Mouse (Mus musculus): ENCODE measurements around the gene Fasl. TPM values are rescaled to one million over a fixed set of nuclear protein-coding genes. Genes with fewer than 3 reads are reported as not detected.

The Fasl gene
- not detected in 2 replicates for polyA plus RNA-seq (2014; fragmentation: Nextera tagmentation; extraction: Ambion mirVana)

DNA sequence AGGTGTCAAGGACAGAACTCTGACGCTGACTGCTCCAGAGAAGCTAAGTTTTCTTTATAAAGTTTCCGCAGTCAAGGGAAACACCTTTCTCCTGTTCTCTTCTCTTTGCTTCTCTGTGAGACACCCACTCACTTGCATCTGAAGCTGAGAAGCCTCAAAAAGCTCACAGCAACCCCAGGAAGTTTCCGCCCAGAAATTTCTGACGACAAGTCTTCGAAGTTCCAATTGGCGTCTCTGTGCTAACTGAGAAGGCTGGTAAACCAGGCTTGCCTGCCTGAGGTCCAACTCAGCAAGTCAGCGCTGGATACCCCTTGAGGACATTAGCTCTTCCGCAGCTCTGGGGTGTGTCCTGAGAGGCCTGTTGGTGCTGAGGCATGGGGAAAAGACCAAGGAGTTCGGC is at the start of gene Fasl:
Fasl (minus strand) TSS at position 157 of the 400 bp plus-strand sequence.
- Histone ChIP-seq H3K27ac (ENCODE audit: low read depth, low read length) (no peak within 1 kb of the TSS), H3K4me1 (ENCODE audit: control insufficient read depth, insufficient read depth, low read length) (no peaks in the 10 kb centered on the region), H3K4me3 (ENCODE audit: low read depth, low read length) (no peak within 1 kb of the TSS), H3K9ac (ENCODE audit: low read depth, low read length) (no peak within 1 kb of the TSS), H3K9me3 (replicated peaks; ENCODE audit: control insufficient read depth, low read length) (no peaks in the 10 kb centered on the region), H3K27me3 (ENCODE audit: control insufficient read depth, insufficient read depth, low read length) (no peaks in the 10 kb centered on the region), H3K4me2 (no peak within 1 kb of the TSS), H3K36me3 (ENCODE audit: control insufficient read depth, insufficient read depth, low read length) (no peaks in the 10 kb centered on the region)
- WGBS (ENCODE audit: insufficient replicate concordance) = 69% methylated on average over 9 of the region's 9 CpGs
- no peak for ATAC-seq (replicated peaks; ENCODE audit: insufficient number of reproducible peaks, low FRiP score, low TSS enrichment)

DNA sequence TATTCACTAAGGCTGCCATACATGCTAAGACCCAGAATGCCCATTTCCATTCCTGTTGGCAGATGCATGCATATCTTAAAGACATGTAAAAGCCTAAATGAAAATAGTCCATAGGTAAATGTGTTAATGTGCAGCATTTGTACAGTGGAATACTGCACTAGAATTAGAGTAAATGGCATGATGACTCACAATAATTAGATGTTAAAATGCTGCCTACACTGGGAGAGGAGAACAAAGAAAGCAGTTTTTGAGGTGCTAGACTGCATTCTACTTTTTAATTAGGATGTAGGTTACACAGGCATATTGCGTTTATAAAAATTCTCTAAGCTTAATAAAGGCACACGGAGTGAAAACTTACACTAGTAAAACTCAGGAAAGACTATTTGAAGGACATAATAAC is 38.4 kb upstream of the Fasl start:
- H3K4me1 ChIP-seq (ENCODE audit: control insufficient read depth, insufficient read depth, low read length) = no peaks in the 10 kb centered on the region
- H3K27ac ChIP-seq (ENCODE audit: low read depth, low read length) = no peak overlapping the region
- no peak overlapping the region for H3K4me3 ChIP-seq (ENCODE audit: low read depth, low read length)
- H3K9me3 ChIP-seq (replicated peaks; ENCODE audit: control insufficient read depth, low read length) = no peaks in the 10 kb centered on the region
- no peak overlapping the region for H3K4me2 ChIP-seq
- 92% methylated on average over 2 of the region's 2 CpGs for WGBS (ENCODE audit: insufficient replicate concordance)
- H3K9ac ChIP-seq (ENCODE audit: low read depth, low read length) = no peak overlapping the region
- H3K27me3 ChIP-seq (ENCODE audit: control insufficient read depth, insufficient read depth, low read length) = no peaks in the 10 kb centered on the region
- no peak for ATAC-seq (replicated peaks; ENCODE audit: insufficient number of reproducible peaks, low FRiP score, low TSS enrichment)
- peaks cover 7% of the 10 kb centered on the region for H3K36me3 ChIP-seq (ENCODE audit: control insufficient read depth, insufficient read depth, low read length)

DNA sequence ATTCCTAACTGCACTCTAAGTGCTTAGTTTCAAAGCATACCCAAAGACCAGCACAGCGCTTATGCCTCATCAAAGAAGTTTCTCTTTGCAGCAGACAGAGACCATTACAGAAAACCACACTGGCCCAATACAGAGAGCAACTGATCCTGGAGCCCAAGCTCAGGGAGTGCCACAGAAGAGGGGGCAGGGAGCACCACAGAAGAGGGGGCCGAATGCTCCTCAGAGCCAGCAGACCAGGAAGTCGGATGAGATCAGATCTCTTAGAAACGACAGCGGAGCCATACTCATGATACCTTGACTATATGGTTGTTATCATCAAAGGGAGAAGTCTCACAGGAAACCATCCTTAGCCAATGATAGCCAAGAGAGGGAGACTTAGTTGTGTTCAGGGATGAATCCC is 21.1 kb upstream of the Fasl start:
- H3K9me3 ChIP-seq (replicated peaks; ENCODE audit: control insufficient read depth, low read length) = no peaks in the 10 kb centered on the region
- no peak overlapping the region for H3K4me2 ChIP-seq
- WGBS (ENCODE audit: insufficient replicate concordance) = 69% methylated on average over 5 of the region's 5 CpGs
- no peak overlapping the region for H3K27ac ChIP-seq (ENCODE audit: low read depth, low read length)
- no peak for ATAC-seq (replicated peaks; ENCODE audit: insufficient number of reproducible peaks, low FRiP score, low TSS enrichment)
- H3K4me3 ChIP-seq (ENCODE audit: low read depth, low read length) = no peak overlapping the region
- no peaks in the 10 kb centered on the region; the same call in 1 of the 2 replicates for H3K36me3 ChIP-seq (ENCODE audit: control insufficient read depth, insufficient read depth, low read length)
- H3K9ac ChIP-seq (ENCODE audit: low read depth, low read length) = no peak overlapping the region
- H3K4me1 ChIP-seq (ENCODE audit: control insufficient read depth, insufficient read depth, low read length) = no peaks in the 10 kb centered on the region
- H3K27me3 ChIP-seq (ENCODE audit: control insufficient read depth, insufficient read depth, low read length) = no peaks in the 10 kb centered on the region

GRCm38 (mm10) chr1:161808980-161809379 is 20.7 kb upstream of the Fasl start:
- H3K36me3 ChIP-seq (ENCODE audit: control insufficient read depth, insufficient read depth, low read length) = no peaks in the 10 kb centered on the region; the same call in 1 of the 2 replicates
- no peak overlapping the region for H3K4me3 ChIP-seq (ENCODE audit: low read depth, low read length)
- H3K27me3 ChIP-seq (ENCODE audit: control insufficient read depth, insufficient read depth, low read length) = no peaks in the 10 kb centered on the region
- no peak for ATAC-seq (replicated peaks; ENCODE audit: insufficient number of reproducible peaks, low FRiP score, low TSS enrichment)
- WGBS (ENCODE audit: insufficient replicate concordance) = 55% methylated on average over 6 of the region's 6 CpGs
- no peaks in the 10 kb centered on the region for H3K4me1 ChIP-seq (ENCODE audit: control insufficient read depth, insufficient read depth, low read length)
- no peak overlapping the region for H3K27ac ChIP-seq (ENCODE audit: low read depth, low read length)
- no peaks in the 10 kb centered on the region for H3K9me3 ChIP-seq (replicated peaks; ENCODE audit: control insufficient read depth, low read length)
- no peak overlapping the region for H3K4me2 ChIP-seq
- H3K9ac ChIP-seq (ENCODE audit: low read depth, low read length) = no peak overlapping the region

- Histone ChIP-seq H3K27me3 (ENCODE audit: control insufficient read depth, insufficient read depth, low read length) (no peaks in the 10 kb centered on the region), H3K9ac (ENCODE audit: low read depth, low read length) (no peak overlapping the region), H3K27ac (ENCODE audit: low read depth, low read length) (no peak overlapping the region), H3K36me3 (ENCODE audit: control insufficient read depth, insufficient read depth, low read length) (no peaks in the 10 kb centered on the region), H3K4me1 (ENCODE audit: control insufficient read depth, insufficient read depth, low read length) (no peaks in the 10 kb centered on the region), H3K9me3 (replicated peaks; ENCODE audit: control insufficient read depth, low read length) (no peaks in the 10 kb centered on the region), H3K4me2 (no peak overlapping the region), H3K4me3 (ENCODE audit: low read depth, low read length) (no peak overlapping the region)
- WGBS (ENCODE audit: insufficient replicate concordance) = 78% methylated on average over 8 of the region's 8 CpGs
- ATAC-seq (replicated peaks; ENCODE audit: insufficient number of reproducible peaks, low FRiP score, low TSS enrichment) = no peak
These were observed 16.3 kb upstream of the Fasl start for GRCm38 (mm10) chr1:161804541-161804971.

DNA sequence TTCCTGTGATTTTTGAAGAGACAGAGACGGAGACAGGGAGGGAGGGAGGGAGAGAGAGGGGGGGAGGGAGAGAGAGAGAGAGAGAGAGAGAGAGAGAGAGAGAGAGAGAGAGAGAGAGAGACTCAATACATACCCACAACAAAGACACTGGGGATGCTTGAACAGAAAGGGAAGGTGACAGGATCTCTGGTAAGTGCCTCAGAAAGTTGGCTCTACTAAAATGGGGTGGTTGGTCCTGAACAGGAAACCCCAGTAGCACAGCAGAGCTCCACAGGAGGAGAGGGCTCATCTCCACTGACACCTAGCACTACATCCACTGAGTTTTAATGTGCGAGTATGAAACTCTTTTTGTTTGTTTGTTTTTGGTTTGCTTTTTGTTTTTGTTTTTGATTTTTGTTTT is 13.0 kb upstream of the Fasl start:
- no peak overlapping the region for H3K27ac ChIP-seq (ENCODE audit: low read depth, low read length)
- H3K4me1 ChIP-seq (ENCODE audit: control insufficient read depth, insufficient read depth, low read length) = no peaks in the 10 kb centered on the region
- no peak overlapping the region for H3K9ac ChIP-seq (ENCODE audit: low read depth, low read length)
- no peaks in the 10 kb centered on the region for H3K9me3 ChIP-seq (replicated peaks; ENCODE audit: control insufficient read depth, low read length)
- no peak overlapping the region for H3K4me3 ChIP-seq (ENCODE audit: low read depth, low read length)
- no peaks in the 10 kb centered on the region for H3K27me3 ChIP-seq (ENCODE audit: control insufficient read depth, insufficient read depth, low read length)
- no peak for ATAC-seq (replicated peaks; ENCODE audit: insufficient number of reproducible peaks, low FRiP score, low TSS enrichment)
- H3K4me2 ChIP-seq = no peak overlapping the region
- no peaks in the 10 kb centered on the region for H3K36me3 ChIP-seq (ENCODE audit: control insufficient read depth, insufficient read depth, low read length)
- WGBS (ENCODE audit: insufficient replicate concordance) = 76% methylated on average over 2 of the region's 2 CpGs

DNA sequence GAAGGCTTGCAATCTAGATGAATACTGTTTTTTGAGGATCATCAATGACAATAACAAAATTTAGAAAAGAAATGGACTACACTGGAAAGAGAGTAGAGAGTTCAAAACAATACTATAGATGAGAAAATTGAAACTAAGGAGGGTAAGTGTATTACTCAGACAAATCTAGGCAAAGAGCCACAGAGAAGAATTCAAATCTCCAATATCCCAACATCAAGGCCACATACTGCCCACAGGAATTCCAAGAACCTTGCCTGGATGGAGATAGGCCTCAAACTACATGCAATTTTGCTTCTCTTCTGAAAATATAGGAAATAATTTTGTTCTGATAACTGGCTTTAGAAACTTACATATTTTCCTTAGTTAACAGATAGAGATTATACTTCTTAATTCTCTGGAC is 12.0 kb upstream of the Fasl start:
- H3K36me3 ChIP-seq (ENCODE audit: control insufficient read depth, insufficient read depth, low read length) = no peaks in the 10 kb centered on the region
- ATAC-seq (replicated peaks; ENCODE audit: insufficient number of reproducible peaks, low FRiP score, low TSS enrichment) = no peak
- no peak overlapping the region for H3K9ac ChIP-seq (ENCODE audit: low read depth, low read length)
- no peak overlapping the region for H3K27ac ChIP-seq (ENCODE audit: low read depth, low read length)
- no peaks in the 10 kb centered on the region for H3K27me3 ChIP-seq (ENCODE audit: control insufficient read depth, insufficient read depth, low read length)
- H3K4me3 ChIP-seq (ENCODE audit: low read depth, low read length) = no peak overlapping the region
- no peak overlapping the region for H3K4me2 ChIP-seq
- no peaks in the 10 kb centered on the region for H3K9me3 ChIP-seq (replicated peaks; ENCODE audit: control insufficient read depth, low read length)
- no peaks in the 10 kb centered on the region for H3K4me1 ChIP-seq (ENCODE audit: control insufficient read depth, insufficient read depth, low read length)

DNA sequence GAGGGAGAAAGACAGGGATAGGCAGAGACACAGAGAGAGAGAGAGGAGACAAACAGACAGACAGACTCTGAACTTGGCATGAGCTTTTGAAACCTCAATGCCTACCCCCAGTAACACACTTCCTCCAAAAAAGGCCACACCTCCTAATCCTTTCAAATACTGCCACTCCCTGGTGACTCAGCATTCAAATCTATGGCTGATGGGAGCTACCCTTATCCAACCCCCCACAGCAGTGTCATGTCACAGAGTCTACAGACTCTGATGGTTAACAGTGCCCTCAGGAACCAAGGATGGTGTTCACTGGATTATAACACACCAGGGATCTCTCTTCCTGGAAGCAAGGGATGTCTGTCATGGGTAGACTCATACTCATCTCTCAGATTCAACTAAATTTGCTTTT is 11.5 kb upstream of the Fasl start:
- H3K9me3 ChIP-seq (replicated peaks; ENCODE audit: control insufficient read depth, low read length) = no peaks in the 10 kb centered on the region
- H3K4me2 ChIP-seq = no peak overlapping the region
- ATAC-seq (replicated peaks; ENCODE audit: insufficient number of reproducible peaks, low FRiP score, low TSS enrichment) = no peak

GRCm38 (mm10) chr1:161798866-161799265 is 10.6 kb upstream of the Fasl start:
- Histone ChIP-seq H3K4me1 (ENCODE audit: control insufficient read depth, insufficient read depth, low read length) (no peaks in the 10 kb centered on the region), H3K9ac (ENCODE audit: low read depth, low read length) (no peak overlapping the region), H3K27me3 (ENCODE audit: control insufficient read depth, insufficient read depth, low read length) (no peaks in the 10 kb centered on the region), H3K27ac (ENCODE audit: low read depth, low read length) (no peak overlapping the region), H3K4me3 (ENCODE audit: low read depth, low read length) (no peak overlapping the region), H3K36me3 (ENCODE audit: control insufficient read depth, insufficient read depth, low read length) (no peaks in the 10 kb centered on the region), H3K9me3 (replicated peaks; ENCODE audit: control insufficient read depth, low read length) (no peaks in the 10 kb centered on the region), H3K4me2 (no peak overlapping the region)
- no peak for ATAC-seq (replicated peaks; ENCODE audit: insufficient number of reproducible peaks, low FRiP score, low TSS enrichment)
- 78% methylated on average over 3 of the region's 3 CpGs for WGBS (ENCODE audit: insufficient replicate concordance)

More for the DNA sequence above, 11.5 kb upstream of the Fasl start:
- H3K36me3 ChIP-seq (ENCODE audit: control insufficient read depth, insufficient read depth, low read length) = no peaks in the 10 kb centered on the region
- H3K9ac ChIP-seq (ENCODE audit: low read depth, low read length) = no peak overlapping the region
- no peaks in the 10 kb centered on the region for H3K27me3 ChIP-seq (ENCODE audit: control insufficient read depth, insufficient read depth, low read length)
- H3K4me3 ChIP-seq (ENCODE audit: low read depth, low read length) = no peak overlapping the region
- no peak overlapping the region for H3K27ac ChIP-seq (ENCODE audit: low read depth, low read length)
- no peaks in the 10 kb centered on the region for H3K4me1 ChIP-seq (ENCODE audit: control insufficient read depth, insufficient read depth, low read length)
